Mouse (Mus musculus): Measurements from ENCODE around the gene C2cd3. TPM values are rescaled to one million over a fixed set of nuclear protein-coding genes. Genes with fewer than 3 reads are reported as not detected.

Gene C2cd3
- polyA plus RNA-seq, 1 experiment, result 28.9 TPM

DNA sequence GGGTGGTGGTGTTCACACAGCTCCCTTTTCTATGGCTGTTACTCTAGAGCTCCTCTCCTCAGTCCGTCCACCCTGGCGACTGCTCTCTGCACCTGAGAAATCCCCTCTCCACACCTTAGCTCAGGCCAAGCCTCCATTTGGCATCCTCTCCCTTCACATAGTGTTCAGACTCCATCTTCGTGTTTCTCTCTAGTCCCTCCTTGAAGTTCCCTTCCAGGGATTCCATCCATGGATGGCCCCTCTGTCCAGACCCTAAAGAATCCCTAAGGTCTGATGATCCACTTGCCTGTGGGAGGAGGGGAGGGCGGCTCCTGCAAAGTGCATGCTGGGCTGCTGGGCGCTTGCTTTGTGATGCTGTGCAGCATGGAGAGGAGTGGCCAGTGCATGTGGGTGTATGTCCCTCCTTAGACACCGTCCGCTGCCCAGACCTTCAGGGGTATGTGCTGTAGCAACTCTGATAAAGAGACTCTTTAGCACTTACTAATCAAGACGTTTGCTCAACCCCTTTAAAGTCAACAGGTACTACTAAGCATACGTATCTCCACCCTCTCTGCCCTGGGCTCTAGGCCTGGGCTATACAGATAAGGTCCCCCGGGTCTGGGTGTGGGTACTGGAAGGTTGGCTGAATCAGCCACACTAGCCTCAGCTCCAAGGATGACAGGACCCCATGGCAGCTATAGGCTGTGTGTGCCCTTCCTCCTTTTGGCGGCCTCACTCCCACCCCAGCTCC lies 94.9 kb downstream of the C2cd3 start:
- no peaks in the 10 kb centered on the region for H3K4me1 ChIP-seq (ENCODE audit: control insufficient read depth, insufficient read depth, low read length)
- H3K9ac ChIP-seq (ENCODE audit: low read depth, poor library complexity, severe bottlenecking), result no peak overlapping the region
- H3K36me3 ChIP-seq (ENCODE audit: control insufficient read depth, insufficient read depth, low read length, poor library complexity, severe bottlenecking), result no peaks in the 10 kb centered on the region
- H3K9me3 ChIP-seq (replicated peaks; ENCODE audit: control insufficient read depth, insufficient read depth, low read length, poor library complexity, severe bottlenecking), result no peaks in the 10 kb centered on the region
- H3K27ac ChIP-seq (ENCODE audit: insufficient read depth, low read length), result no peak overlapping the region
- no peaks in the 10 kb centered on the region for H3K27me3 ChIP-seq (ENCODE audit: control insufficient read depth, insufficient read depth, low read length, poor library complexity, severe bottlenecking)
- no peak overlapping the region for H3K4me3 ChIP-seq (ENCODE audit: low read depth, low read length)
- TF ChIP-seq EP300 (IDR thresholded peaks at IDR 0.05; ENCODE audit: insufficient read depth, low read depth, low read length) (no peak), POLR2A (IDR thresholded peaks at IDR 0.05; ENCODE audit: insufficient read depth, low read length) (no peak), CTCF (IDR thresholded peaks at IDR 0.05; ENCODE audit: low read depth, low read length) (no peak)

GRCm38 (mm10) chr7:100468761-100469160 lies 96.7 kb downstream of the C2cd3 start:
- TF ChIP-seq CTCF (IDR thresholded peaks at IDR 0.05; ENCODE audit: low read depth, low read length) (no peak), POLR2A (IDR thresholded peaks at IDR 0.05; ENCODE audit: insufficient read depth, low read length) (no peak), EP300 (IDR thresholded peaks at IDR 0.05; ENCODE audit: insufficient read depth, low read depth, low read length) (no peak)

DNA sequence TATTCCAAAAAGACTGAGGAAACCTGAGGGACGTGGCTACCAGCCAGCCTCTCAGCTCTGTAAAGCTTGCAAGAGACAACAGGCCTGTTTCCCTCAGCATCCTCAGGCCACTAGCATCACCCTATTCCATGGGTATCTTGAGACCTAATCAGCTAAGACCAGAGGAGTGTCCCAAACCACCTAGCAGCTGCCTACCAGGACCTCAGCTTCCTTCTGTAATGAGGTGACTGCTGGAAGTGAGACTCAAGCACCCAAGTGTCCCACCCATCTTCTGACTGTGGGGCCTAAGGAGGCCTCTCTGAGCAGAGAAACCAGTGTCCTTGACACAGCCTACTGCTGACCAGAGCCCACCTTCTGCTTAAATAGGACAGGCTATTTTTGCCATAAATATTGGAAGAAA lies 97.5 kb downstream of the C2cd3 start:
- Histone ChIP-seq H3K27ac (ENCODE audit: insufficient read depth, low read length) (no peak overlapping the region), H3K4me3 (ENCODE audit: low read depth, low read length) (no peak overlapping the region), H3K27me3 (ENCODE audit: control insufficient read depth, insufficient read depth, low read length, poor library complexity, severe bottlenecking) (no peaks in the 10 kb centered on the region), H3K36me3 (ENCODE audit: control insufficient read depth, insufficient read depth, low read length, poor library complexity, severe bottlenecking) (no peaks in the 10 kb centered on the region), H3K9me3 (replicated peaks; ENCODE audit: control insufficient read depth, insufficient read depth, low read length, poor library complexity, severe bottlenecking) (no peaks in the 10 kb centered on the region), H3K4me1 (ENCODE audit: control insufficient read depth, insufficient read depth, low read length) (no peaks in the 10 kb centered on the region), H3K9ac (ENCODE audit: low read depth, poor library complexity, severe bottlenecking) (no peak overlapping the region)
- TF ChIP-seq CTCF (IDR thresholded peaks at IDR 0.05; ENCODE audit: low read depth, low read length), result no peak
- TF ChIP-seq POLR2A (IDR thresholded peaks at IDR 0.05; ENCODE audit: insufficient read depth, low read length), result no peak
- TF ChIP-seq EP300 (IDR thresholded peaks at IDR 0.05; ENCODE audit: insufficient read depth, low read depth, low read length), result no peak

More at GRCm38 (mm10) chr7:100468761-100469160, 96.7 kb downstream of the C2cd3 start:
- Histone ChIP-seq H3K9ac (ENCODE audit: low read depth, poor library complexity, severe bottlenecking) (no peak overlapping the region), H3K4me3 (ENCODE audit: low read depth, low read length) (no peak overlapping the region), H3K36me3 (ENCODE audit: control insufficient read depth, insufficient read depth, low read length, poor library complexity, severe bottlenecking) (no peaks in the 10 kb centered on the region), H3K4me1 (ENCODE audit: control insufficient read depth, insufficient read depth, low read length) (no peaks in the 10 kb centered on the region), H3K27ac (ENCODE audit: insufficient read depth, low read length) (no peak overlapping the region), H3K27me3 (ENCODE audit: control insufficient read depth, insufficient read depth, low read length, poor library complexity, severe bottlenecking) (no peaks in the 10 kb centered on the region), H3K9me3 (replicated peaks; ENCODE audit: control insufficient read depth, insufficient read depth, low read length, poor library complexity, severe bottlenecking) (no peaks in the 10 kb centered on the region)

GRCm38 (mm10) chr7:100470796-100471406 lies 98.9 kb downstream of the C2cd3 start:
- no peak overlapping the region for H3K27ac ChIP-seq (ENCODE audit: insufficient read depth, low read length)
- no peaks in the 10 kb centered on the region for H3K4me1 ChIP-seq (ENCODE audit: control insufficient read depth, insufficient read depth, low read length)
- H3K27me3 ChIP-seq (ENCODE audit: control insufficient read depth, insufficient read depth, low read length, poor library complexity, severe bottlenecking), result no peaks in the 10 kb centered on the region
- no peaks in the 10 kb centered on the region for H3K9me3 ChIP-seq (replicated peaks; ENCODE audit: control insufficient read depth, insufficient read depth, low read length, poor library complexity, severe bottlenecking)
- H3K36me3 ChIP-seq (ENCODE audit: control insufficient read depth, insufficient read depth, low read length, poor library complexity, severe bottlenecking), result no peaks in the 10 kb centered on the region
- TF ChIP-seq EP300 (IDR thresholded peaks at IDR 0.05; ENCODE audit: insufficient read depth, low read depth, low read length) (no peak), POLR2A (IDR thresholded peaks at IDR 0.05; ENCODE audit: insufficient read depth, low read length) (no peak), CTCF (IDR thresholded peaks at IDR 0.05; ENCODE audit: low read depth, low read length) (no peak)
- H3K4me3 ChIP-seq (ENCODE audit: low read depth, low read length), result no peak overlapping the region
- no peak overlapping the region for H3K9ac ChIP-seq (ENCODE audit: low read depth, poor library complexity, severe bottlenecking)

GRCm38 (mm10) chr7:100471407-100471797 lies 99.4 kb downstream of the C2cd3 start:
- Histone ChIP-seq H3K9ac (ENCODE audit: low read depth, poor library complexity, severe bottlenecking) (no peak overlapping the region), H3K27ac (ENCODE audit: insufficient read depth, low read length) (no peak overlapping the region), H3K9me3 (replicated peaks; ENCODE audit: control insufficient read depth, insufficient read depth, low read length, poor library complexity, severe bottlenecking) (no peaks in the 10 kb centered on the region), H3K4me3 (ENCODE audit: low read depth, low read length) (no peak overlapping the region), H3K4me1 (ENCODE audit: control insufficient read depth, insufficient read depth, low read length) (no peaks in the 10 kb centered on the region), H3K36me3 (ENCODE audit: control insufficient read depth, insufficient read depth, low read length, poor library complexity, severe bottlenecking) (no peaks in the 10 kb centered on the region), H3K27me3 (ENCODE audit: control insufficient read depth, insufficient read depth, low read length, poor library complexity, severe bottlenecking) (no peaks in the 10 kb centered on the region)
- no peak for TF ChIP-seq EP300 (IDR thresholded peaks at IDR 0.05; ENCODE audit: insufficient read depth, low read depth, low read length)
- no peak for TF ChIP-seq POLR2A (IDR thresholded peaks at IDR 0.05; ENCODE audit: insufficient read depth, low read length)
- TF ChIP-seq CTCF (IDR thresholded peaks at IDR 0.05; ENCODE audit: low read depth, low read length), result no peak

DNA sequence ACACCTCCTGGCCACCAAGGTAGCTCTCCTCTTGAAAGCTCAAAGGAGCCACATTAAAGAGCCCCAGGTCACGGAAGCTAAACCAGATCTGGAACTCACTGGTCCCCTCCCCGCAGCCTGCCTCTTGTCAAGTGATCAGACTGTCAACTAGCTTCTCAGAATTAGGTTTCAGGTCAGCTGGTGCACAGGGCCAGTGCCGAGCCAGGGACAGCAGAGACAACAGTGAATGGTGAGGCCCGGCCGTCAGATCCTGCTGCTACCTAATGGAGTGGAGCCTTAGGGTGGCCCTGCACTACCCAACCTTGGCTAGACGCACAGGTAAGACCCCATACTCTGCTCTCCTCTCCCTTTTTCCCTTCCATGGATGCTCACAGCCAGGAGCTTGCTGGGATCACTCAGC lies 100.7 kb downstream of the C2cd3 start, which contains the start of gene Ucp3:
TSS of gene Ucp3 (plus strand) at position 214 of the 400 bp plus-strand sequence.
- Histone ChIP-seq H3K9ac (ENCODE audit: low read depth, poor library complexity, severe bottlenecking) (no peak within 1 kb of the TSS), H3K36me3 (ENCODE audit: control insufficient read depth, insufficient read depth, low read length, poor library complexity, severe bottlenecking) (no peaks in the 10 kb centered on the region), H3K9me3 (replicated peaks; ENCODE audit: control insufficient read depth, insufficient read depth, low read length, poor library complexity, severe bottlenecking) (no peaks in the 10 kb centered on the region), H3K27me3 (ENCODE audit: control insufficient read depth, insufficient read depth, low read length, poor library complexity, severe bottlenecking) (no peaks in the 10 kb centered on the region), H3K4me1 (ENCODE audit: control insufficient read depth, insufficient read depth, low read length) (no peaks in the 10 kb centered on the region), H3K27ac (ENCODE audit: insufficient read depth, low read length) (no peak within 1 kb of the TSS), H3K4me3 (ENCODE audit: low read depth, low read length) (no peak within 1 kb of the TSS)
- TF ChIP-seq CTCF (IDR thresholded peaks at IDR 0.05; ENCODE audit: low read depth, low read length), result no peak
